Mouse (Mus musculus) spleen, postnatal 36 days (tissue): ENCODE data around the gene Dock6.
"Not testable (repeated sequence)": the region's sequence is repeated elsewhere in the genome, so short reads cannot be mapped to it uniquely, and the experiment has no call there.

Source experiments
- DNase-seq, 2 experiments: peaks; one replicate each; pipeline ENCODE4 v3.0.0; 2022; ENCODE audit warnings: low spot score in 2 of 2, mixed read lengths in 1 of 2

The Dock6 gene

DNA sequence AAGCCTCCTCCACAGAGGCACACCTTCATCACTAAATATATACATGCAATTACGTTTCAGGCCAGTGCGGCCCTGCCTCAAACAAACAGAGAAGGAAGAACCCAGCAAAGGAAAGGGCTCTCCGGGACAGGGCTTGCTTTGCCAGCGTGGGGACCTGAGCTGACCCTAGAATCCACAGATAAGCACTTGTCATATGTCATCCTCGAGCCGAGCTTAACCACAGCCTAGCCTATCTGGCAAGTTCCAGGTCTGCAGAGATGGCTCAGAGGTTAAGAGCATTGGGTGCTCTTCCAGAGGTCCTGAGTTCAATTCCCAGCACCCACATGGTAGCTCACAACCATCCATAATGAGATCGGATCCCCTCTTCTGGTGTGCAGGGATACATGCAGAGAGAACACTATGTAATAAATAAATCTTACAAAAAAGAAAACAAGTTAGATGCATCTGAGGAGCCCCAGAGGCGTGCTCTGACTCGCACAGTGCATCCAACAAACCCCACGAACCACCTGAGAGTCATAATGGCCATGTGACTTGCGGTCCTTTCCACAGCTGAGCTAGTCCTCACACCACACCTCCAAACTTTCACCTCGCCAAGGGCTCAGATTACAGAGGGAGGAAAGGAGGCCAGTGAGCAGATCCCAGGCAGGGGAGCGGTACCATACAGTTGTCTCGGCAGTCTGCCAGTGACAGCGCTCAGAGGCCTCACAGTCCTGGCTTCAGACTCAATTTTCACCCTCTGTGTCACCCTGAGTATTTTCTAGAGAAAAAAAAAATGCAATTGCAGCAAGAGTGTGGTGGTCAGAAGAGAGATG lies 70.6 kb downstream of the Dock6 start:
- no peak for DNase-seq

DNA sequence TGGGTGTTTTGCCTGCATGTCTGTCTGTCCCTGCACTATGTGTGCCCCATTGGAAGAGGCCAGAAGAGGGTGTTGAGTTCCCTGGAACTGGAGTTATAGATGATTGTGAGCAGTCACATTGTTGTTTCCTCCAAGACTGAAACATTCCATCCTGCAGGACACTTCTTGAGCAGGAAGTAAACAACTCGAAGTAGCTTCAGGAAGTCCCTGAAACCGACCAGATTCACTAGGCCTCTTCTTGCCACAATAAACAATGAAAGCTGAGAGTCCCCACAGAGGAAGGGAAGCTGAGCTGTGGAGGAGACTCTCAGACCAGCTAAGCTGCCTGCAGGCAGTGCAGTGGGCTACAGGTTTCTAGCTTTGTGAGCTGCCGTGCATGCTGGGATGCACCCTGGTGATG lies 74.7 kb downstream of the Dock6 start:
- DNase-seq = no peak

DNA sequence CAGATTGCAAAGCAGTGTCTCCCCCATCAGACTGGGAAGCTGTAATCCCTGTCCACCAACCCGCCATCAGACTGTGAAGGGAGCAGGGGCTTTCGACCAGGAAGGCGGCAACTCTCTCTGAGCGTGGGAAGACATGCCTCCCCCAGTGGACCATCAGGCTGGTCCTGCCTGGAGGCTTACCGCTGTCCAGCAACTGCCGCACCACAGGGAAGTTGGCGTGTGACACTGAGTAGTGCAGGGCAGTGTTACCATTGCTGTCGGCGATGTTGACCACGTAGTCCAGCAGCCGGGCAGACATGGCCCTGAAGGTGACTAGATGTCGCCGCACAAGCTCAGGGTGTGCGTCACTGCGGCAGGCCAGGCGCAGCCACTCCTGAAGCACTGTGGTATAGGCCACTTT lies 78.1 kb downstream of the Dock6 start:
- no peak for DNase-seq

DNA sequence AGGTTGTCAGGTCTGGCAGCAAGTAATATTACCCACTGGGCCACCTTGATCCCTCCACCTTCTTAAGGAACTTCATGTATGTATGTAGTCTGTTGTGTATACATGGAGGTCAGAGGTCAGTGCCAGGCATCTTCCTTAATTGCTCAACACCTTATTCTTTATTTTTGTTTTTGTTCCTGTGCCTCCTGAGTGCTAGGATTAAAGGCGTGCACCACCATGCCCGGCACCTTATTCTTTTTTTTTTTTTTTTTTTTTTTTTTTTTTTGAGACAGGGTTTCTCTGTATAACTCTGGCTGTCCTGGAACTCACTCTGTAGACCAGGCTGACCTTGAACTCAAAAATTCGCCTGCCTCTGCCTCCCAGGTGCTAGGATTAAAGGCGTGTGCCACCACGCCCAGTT lies 79.0 kb downstream of the Dock6 start:
- not testable (repeated sequence) for DNase-seq

DNA sequence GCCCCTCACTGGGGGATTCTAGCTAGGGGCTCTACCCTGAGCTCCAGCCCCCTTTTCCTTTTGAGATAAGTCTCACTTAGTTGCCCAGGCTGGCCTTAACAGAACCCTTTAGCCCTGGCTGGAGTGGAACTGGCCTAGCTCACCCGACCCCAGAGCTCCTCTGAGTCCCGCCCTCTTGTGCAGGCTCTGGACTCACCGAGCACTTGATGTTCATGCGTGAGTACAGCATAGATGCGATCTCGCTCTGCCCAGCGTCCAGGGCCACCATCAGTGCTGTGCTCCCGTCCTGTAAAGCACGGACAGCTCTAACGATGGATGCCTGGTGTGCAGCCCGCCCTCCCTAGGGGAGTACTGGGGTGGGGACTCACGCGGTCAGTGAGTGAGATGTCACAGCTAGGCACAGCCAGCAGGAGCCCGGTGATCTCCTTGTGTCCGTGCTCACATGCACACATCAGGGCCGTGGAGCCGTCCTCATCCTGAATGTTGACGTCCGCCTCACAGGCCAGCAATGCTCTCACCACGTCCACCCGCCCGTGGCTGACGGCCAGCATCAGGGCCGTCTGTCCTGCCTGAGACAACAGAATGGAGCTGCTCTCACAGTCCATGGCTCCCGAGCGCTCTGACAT lies 82.8 kb downstream of the Dock6 start:
- DNase-seq = no peak

DNA sequence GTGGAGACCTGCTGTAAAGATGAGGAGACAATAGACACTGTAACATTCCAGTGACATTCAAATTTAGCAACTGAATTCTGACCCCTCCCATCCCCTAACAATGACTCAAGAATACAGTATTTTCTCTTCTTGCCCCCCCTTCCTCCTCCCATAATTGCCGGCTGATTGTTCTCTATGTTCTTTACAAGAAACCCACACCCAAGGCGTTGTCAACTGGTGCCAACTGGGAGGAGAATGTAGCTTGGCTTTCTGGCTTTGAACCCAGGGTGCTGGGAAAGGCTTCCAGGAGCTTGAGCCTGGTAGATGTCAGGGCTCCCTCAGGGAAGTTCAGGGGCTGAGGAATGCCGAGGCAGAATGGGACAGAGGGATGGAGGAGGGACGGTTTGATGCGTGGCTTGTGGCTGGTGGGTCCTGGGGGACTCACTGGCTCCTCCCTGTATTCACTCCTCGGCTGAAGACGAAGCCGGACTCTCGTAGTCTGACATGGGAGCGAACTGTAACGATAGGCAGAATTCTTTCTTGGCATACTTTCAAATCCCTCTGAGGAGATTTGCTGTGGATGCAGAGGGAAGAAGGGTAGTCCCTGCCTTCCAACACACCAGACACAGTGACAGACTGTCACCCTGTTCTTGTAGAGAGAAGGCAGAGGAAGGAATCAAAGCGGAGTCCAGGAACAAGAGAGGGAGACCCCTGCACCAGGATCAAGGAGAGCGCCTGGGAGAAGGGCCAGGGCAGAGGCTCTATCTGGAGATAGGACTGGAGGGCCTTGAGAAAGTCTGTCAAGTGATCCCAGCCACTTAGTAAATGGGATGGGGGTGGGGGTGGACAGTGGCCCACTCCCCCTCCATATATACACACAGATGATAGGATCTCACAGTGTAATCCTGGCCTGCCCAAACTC lies 83.7 kb downstream of the Dock6 start:
- no peak for DNase-seq

DNA sequence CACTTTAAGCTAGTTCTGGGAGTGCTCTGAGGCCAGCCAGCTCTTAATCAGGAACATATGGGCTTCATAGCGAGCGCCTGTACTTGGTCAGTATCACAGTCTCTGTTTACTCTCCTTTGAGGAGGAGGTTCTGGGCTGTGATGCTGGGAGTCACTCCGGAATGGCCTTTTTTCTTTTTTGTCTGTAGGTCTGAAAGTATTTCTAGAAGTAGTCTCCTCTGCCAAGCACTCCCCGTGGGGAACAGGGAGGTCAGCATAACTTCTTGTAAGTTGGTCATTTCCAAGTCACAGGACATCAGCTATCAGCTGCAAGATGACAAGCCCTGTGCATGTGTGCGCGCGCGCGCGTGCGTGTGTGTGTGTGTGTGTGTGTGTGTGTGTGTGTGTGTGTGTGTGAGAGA lies 84.5 kb downstream of the Dock6 start:
- no peak for DNase-seq

DNA sequence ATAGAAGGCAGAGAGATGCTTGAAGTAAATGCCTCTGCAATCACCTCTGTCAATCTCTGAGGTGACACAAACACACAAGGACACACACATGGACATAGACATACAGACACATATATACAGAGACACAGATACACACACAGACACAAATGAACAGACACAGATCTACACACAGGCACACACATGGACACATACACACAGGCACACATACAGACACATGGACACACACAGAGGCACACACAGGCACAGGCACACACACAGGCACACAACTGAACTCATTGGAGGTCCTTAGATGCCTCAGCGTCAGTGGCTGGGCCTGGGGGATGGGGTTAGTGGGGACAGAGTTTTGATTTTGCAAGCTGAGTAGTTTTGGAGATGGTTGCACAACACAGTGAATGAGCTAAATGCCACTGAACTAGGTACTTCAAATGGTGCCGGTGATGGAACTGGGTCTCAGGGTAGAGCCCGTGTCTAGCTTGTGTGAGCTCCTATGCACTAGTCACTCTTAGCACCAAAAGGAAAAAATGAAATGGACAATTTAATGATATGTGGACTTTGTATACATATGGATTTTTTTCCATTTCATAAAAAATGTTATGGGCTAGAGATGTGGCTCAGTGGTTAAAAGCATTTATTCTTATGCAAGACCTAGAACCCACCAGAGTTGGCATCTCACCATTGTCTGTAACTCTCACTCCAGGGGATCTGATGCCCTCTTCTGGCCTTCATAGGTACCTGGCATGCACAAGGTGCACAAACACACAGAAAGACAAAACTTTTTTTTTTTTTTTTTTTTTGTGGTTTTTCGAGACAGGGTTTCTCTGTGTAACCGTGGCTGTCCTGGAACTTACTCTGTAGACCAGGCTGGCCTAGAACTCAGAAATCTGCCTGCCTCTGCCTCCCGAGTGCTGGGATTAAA lies 88.1 kb downstream of the Dock6 start:
- no peak for DNase-seq

DNA sequence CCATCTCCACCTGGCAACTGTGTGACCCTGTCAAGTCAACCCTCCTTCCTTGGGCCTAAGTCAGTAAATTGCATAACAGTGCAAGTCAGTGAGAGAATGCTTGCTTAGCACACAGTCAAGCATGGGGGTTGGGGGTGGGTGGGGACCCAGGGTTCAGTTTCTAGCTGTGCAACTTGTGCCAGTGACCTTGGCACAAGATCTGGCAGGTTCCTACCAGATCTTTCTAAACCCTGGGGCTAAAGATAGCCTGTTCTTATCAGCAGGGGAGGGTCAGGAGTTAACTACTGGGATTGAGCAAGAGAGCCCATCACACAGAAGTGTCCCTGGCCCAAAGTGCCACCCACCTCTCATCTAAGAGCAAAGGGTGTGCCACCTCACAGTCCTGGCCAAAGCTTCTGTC lies 90.3 kb downstream of the Dock6 start:
- no peak for DNase-seq

DNA sequence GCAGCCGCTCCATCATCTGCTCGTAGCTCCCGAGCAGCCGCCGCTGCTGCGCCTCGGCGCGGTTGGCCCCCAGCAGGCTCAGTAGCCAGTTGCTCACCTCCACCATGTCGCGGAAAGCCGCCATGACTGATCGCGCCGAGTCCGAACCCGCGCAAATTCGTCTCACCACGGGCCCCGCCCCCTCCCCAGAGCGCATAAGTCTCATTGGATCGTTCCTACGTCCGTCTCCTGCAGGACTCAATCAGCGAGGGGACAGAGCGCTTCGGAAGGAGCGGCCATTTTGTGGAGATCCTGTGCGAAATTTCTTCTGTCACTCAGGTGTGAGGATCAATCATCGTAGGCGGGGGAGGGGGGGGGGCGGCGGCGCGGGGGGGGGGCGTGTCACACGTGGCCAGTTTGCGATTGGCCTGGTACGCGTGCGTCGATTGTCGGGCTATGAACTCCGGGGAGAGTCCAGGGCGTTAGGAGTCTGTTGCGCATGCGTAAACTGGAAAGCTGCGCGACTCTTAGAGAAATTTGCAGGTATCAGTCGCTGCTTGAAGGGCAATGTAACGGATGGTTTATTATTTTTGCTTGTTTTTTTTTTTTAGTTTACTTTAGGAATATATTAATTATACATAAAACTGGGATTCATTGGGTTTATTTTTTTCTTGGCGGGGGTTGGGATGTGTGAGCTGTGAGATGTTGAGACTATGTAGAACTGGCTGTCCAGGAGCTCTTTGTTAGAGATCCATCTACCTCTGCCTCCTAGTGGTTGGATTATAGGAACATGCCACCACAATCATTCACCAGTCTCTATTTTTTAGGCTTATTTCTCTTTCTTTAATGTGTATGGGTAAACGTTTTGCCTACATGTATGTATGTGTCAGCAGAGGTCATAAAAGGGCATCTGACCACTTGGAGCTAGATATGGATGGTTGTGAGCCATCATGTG lies 92.0 kb downstream of the Dock6 start, which contains the start of gene Spc24:
Gene Spc24 (minus strand): TSS at position 149 of the 934 bp plus-strand sequence.
- DNase-seq = peak; percentile 94 to 97

DNA sequence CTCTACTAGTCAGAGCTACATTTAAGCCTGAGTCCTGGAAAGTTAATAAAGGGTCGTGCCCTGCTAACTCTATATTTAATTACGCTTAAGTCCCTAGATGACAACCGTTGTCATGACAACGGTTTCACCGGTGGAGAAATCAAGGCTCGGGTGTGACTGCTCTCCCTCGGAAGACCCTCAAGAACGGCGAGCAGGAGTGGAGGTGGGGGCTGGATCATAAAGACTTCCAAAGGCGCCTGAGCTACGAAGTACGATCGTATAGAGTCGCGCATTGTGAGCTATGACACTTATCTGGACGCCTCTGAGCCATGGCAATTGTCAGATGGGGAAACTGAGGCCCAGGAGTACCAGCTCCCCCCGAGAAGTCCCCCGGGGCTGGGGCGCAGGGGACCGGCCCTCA lies 92.7 kb downstream of the Dock6 start:
- DNase-seq = no peak

DNA sequence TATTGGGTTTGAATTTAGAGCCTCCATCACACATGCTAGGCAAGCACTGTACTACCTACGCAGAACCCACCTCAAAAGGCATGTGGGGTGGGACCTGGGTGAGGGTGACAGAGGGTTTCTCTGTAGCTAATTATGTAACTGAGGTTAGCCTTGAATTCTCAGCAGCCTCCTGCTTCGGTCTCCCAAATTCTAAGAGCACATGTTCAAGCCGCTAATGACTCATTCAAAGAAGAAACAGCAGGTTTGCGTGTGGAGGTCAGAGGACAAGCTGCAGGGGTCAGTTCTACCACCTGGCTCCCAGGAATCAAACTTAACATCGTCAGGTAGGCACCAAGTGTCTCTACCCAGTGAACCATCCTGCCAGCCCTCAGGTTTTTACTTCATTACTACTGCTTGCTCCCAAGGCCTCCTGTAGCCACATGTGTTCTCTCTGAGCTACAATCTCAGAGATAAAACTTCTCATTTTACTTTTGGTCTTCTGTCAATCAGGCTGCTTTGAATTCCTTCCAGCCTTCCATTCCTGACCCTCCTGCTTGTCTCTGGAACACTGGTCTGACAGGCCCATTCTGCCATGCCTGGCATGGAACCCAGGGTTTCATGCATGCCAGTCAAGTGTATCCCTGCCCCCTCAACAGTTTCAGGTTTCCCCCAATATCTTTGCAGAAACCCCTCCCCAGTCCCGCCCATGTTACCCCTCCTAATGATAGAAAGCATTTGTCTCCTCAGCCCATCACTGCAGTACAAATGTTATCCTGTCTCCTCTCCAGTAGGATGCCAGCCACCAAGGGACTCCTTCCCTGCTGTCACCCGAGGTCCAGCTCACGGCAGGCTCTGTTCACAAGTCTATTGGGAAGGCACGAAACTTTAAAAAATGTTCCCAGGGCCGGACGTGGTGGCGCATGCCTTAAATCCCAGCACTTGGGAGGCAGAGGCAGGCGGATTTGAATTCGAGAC lies 93.6 kb downstream of the Dock6 start:
- DNase-seq = no peak

DNA sequence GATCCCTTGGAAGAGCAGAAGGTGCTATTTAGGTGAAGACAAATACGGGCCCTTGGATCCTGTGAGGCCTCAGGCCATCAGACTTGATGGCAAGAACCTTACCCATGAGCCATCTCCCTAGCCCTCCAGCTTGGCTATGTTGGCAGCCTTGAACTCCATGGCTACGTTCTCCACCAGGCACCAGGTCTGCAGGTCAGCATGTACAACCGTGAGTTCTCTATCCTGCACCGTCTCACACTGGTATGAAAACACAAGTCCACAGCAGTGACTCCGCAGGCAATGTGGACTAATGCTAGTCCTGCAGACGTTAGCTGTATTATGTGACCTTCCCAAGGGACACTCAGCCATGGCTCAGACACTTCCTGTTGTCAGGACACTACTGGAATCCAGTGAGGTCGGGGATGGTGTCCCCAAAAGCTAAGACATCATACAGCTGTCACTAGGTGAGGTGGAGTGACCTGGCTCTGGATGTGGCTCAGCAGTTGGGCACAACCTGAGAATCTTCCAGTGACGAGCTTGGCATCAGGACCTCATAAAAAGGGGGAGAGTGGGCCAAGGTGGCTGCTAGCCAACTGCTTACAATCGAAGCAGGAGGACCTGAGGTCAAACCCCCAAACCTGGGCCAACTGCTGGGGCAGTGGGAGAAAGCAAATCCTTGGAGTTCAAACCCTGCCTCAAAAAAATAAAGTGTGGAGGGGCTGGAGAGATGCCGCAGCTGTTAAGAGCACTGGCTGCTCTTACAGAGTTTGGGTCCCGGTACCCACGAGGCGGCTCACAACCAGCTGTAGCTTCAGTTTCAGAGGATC lies 97.7 kb downstream of the Dock6 start:
- no peak for DNase-seq

DNA sequence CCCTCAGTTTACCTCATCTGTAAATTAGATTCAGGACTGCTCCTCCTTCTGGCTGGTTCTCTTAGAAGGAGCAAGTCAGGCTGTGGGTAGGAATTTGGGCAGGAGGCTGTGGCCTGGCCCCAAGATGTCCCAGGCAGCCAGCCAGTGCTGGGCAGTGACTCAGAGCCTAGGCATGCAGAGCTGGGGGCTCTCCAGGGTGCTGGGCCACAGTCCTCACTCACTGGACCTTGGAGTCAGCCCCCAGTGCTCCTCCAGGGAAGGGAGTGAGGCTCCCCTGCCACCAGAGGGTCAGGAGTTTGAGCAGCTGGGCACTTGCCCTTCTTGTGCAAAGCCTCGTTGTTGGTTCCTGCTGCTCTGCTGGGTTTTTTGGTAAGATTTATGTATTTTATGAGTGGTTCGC lies 98.4 kb downstream of the Dock6 start:
- no peak for DNase-seq

DNA sequence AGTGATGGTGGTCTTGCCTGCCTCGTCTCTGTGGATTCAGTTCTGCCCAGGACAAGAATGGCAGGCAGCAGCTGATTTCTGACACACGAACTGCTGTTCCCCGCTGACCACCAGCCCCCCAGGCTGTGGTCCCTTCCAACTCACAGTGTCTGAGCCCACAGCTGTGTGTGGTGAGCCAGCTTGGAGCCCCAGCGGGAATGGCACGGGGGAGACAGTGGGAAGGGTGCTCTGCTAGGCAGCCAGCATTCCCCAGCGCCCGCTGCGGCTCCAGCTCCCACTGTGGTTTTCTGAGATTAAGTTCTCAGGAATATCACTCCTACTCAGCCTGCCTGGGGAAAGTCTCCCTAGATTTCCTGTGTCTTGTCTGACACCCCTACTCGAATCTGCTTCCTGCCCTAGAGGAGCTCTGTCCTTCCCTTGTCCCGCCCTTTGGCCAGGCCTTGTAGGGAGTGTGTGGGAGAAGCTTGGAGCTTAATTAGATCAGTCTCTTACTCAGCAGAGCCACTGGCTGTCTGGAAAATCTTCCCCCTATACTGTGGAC lies 100.1 kb downstream of the Dock6 start:
- DNase-seq = peak; percentile 21 to 32

DNA sequence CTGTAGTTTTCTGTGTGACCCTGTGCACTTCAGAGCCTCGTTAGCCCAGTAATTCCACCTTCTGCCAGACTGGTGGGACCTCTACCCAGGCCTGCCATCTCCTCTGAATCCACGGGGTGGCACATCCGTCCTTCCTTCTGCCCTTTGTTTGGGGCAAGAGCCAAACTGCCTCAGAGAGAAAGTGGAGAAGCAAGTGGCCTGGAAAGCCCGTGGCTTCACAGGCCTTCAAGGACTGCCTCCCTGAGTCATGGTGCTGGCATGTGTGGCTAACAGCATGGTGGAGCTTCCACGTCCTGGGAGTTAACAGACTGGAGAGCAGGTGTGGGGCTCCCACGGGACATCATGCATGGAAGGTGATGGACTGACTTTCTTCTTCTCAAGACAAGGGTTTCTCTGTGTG lies 101.1 kb downstream of the Dock6 start:
- no peak for DNase-seq

DNA sequence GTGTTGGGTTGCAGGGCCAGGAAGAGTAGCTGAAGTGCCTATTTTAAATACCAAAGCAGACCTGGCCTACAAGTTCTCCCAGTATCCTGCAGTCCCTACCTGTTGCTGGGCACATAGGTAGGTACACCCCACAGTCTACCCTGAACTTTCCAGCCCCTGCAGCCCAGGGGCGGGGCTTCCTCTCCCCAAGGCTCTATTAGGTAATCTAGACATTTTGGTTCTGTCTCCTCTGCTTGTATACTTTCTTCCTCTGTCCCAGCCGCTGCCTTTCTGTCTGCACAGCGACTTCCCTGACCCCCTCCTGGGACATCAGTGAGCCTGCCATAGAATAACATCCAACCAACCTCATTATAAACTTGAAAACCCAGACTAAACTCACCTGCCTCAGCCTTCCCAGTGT lies 102.1 kb downstream of the Dock6 start:
- no peak for DNase-seq
